Mouse (Mus musculus) thymus, adult 2 months (tissue): Measurements from ENCODE around the gene C2cd5. TPM values are rescaled to one million over a fixed set of nuclear protein-coding genes. Genes with fewer than 3 reads are reported as not detected.
A peak's percentile ranks its signal among the peaks of the same experiment; 100 is the strongest.

Experiments used
- DNase-seq: peaks from one replicate; pipeline ENCODE4 v3.0.0; 2021
- H3K27ac ChIP-seq: fragments of 200-500 bp; 2 replicates; pipeline ENCODE4 v1.5.1; 2012; ENCODE audit warnings: low read length, control low read depth; ENCODE audit not compliant: control insufficient read depth, insufficient read depth
- H3K27me3 ChIP-seq: fragments of 200-500 bp; 2 replicates; pipeline ENCODE4 v1.6.1; 2012; ENCODE audit warnings: mild to moderate bottlenecking, low read length, moderate library complexity, mixed read lengths; ENCODE audit not compliant: control insufficient read depth, insufficient read depth
- H3K36me3 ChIP-seq: fragments of 200-500 bp; 2 replicates; pipeline ENCODE4 v1.6.1; 2012; ENCODE audit warnings: mild to moderate bottlenecking, low read length, moderate library complexity; ENCODE audit not compliant: control insufficient read depth, insufficient read depth
- H3K4me1 ChIP-seq: fragments of 200-500 bp; replicated peaks from 2 replicates; pipeline ENCODE4 v1.6.1; 2012; ENCODE audit warnings: low read length; ENCODE audit not compliant: control insufficient read depth, insufficient read depth
- H3K4me3 ChIP-seq: fragments of 200-500 bp; 2 replicates; pipeline ENCODE4 v1.5.1; 2012; ENCODE audit warnings: mild to moderate bottlenecking, low read length, control low read depth, moderate library complexity; ENCODE audit not compliant: control insufficient read depth, insufficient read depth
- CTCF ChIP-seq: fragments of 200-500 bp; IDR thresholded peaks from 2 replicates; pipeline ENCODE4 v1.5.1; 2012; ENCODE audit warnings: mild to moderate bottlenecking, control low read depth, low read length, moderate library complexity, borderline replicate concordance; ENCODE audit not compliant: control insufficient read depth, poor library complexity, insufficient read depth; ENCODE audit errors: extremely low read depth
- POLR2A ChIP-seq: fragments of 200-500 bp; IDR thresholded peaks from 2 replicates; pipeline ENCODE4 v1.6.1; 2012; ENCODE audit warnings: mild to moderate bottlenecking, low read length, control low read depth, moderate library complexity; ENCODE audit not compliant: control insufficient read depth, poor library complexity, insufficient read depth; ENCODE audit errors: extremely low read depth
- WGBS: fragments of 180-500 bp; shearing (Covaris S2); methylation state at CpG from one replicate; pipeline ENCODE4 v1.1.7; 2018; 5-methylcytosine and 5-hydroxymethylcytosine counted together
- polyA plus RNA-seq: library from polyadenylated mRNA; depleted of rRNA; stranded (reverse); fragments of >200 nt; gene quantifications from 2 replicates; pipeline ENCODE4 v1.2.3, GENCODE M21; 2012

The C2cd5 gene
- polyA plus RNA-seq, 1 experiment = 36.2 TPM

- TF ChIP-seq CTCF (no peak), POLR2A (no peak)
- Histone ChIP-seq H3K4me3 (no peak overlapping the region), H3K4me1 (peaks cover 5% of the 10 kb centered on the region; the same call in 1 of the 2 replicates), H3K36me3 (no peaks in the 10 kb centered on the region), H3K27me3 (no peaks in the 10 kb centered on the region), H3K27ac (no peak overlapping the region)
- WGBS = 93% methylated on average over 7 of the region's 7 CpGs
- DNase-seq = no peak
Measured at GRCm38 (mm10) chr6:143129466-143129865, 29.5 kb upstream of the C2cd5 start.

- no peaks in the 10 kb centered on the region for H3K36me3 ChIP-seq
- no peak for DNase-seq
- TF ChIP-seq POLR2A = no peak
- no peak for TF ChIP-seq CTCF
- H3K4me1 ChIP-seq = peaks cover 5% of the 10 kb centered on the region; the same call in 1 of the 2 replicates
- no peak overlapping the region for H3K27ac ChIP-seq
- H3K4me3 ChIP-seq = no peak overlapping the region
- no peaks in the 10 kb centered on the region for H3K27me3 ChIP-seq
Measured at GRCm38 (mm10) chr6:143125721-143126120, 25.8 kb upstream of the C2cd5 start.

- Histone ChIP-seq H3K4me3 (no peak overlapping the region), H3K4me1 (peaks cover 38% of the 10 kb centered on the region), H3K27me3 (no peaks in the 10 kb centered on the region), H3K36me3 (no peaks in the 10 kb centered on the region), H3K27ac (no peak overlapping the region)
- DNase-seq = no peak
- TF ChIP-seq POLR2A (no peak), CTCF (no peak)
- WGBS = 64% methylated on average over 6 of the region's 6 CpGs
Measured at GRCm38 (mm10) chr6:143119325-143119724, 19.4 kb upstream of the C2cd5 start.

GRCm38 (mm10) chr6:143116779-143117178 is 16.8 kb upstream of the C2cd5 start:
- Histone ChIP-seq H3K27ac (peak overlapping the region; percentile 1; the same call in 1 of the 2 replicates), H3K36me3 (no peaks in the 10 kb centered on the region), H3K4me3 (no peak overlapping the region), H3K27me3 (no peaks in the 10 kb centered on the region), H3K4me1 (peaks cover 51% of the 10 kb centered on the region)
- no peak for DNase-seq
- TF ChIP-seq POLR2A (no peak), CTCF (no peak)
- WGBS = 89% methylated on average over 6 of the region's 6 CpGs

GRCm38 (mm10) chr6:143115505-143115904 is 15.6 kb upstream of the C2cd5 start:
- WGBS = 24% methylated on average over 5 of the region's 5 CpGs
- H3K27ac ChIP-seq = peak overlapping the region; percentile 95
- no peak for TF ChIP-seq CTCF
- no peak for TF ChIP-seq POLR2A
- DNase-seq = peak; percentile 37
- peaks cover 57% of the 10 kb centered on the region for H3K4me1 ChIP-seq
- H3K36me3 ChIP-seq = no peaks in the 10 kb centered on the region
- H3K4me3 ChIP-seq = no peak overlapping the region
- no peaks in the 10 kb centered on the region for H3K27me3 ChIP-seq

GRCm38 (mm10) chr6:143115011-143115445 is 15.1 kb upstream of the C2cd5 start:
- Histone ChIP-seq H3K27me3 (no peaks in the 10 kb centered on the region), H3K4me1 (peaks cover 60% of the 10 kb centered on the region), H3K4me3 (peak overlapping the region; percentile 22), H3K36me3 (no peaks in the 10 kb centered on the region), H3K27ac (peak overlapping the region; percentile 95)
- DNase-seq = peak; percentile 64
- WGBS = 2% methylated on average over 9 of the region's 9 CpGs
- TF ChIP-seq CTCF (no peak), POLR2A (no peak)

- peak overlapping the region; percentile 22 for H3K4me3 ChIP-seq
- peaks cover 60% of the 10 kb centered on the region for H3K4me1 ChIP-seq
- peak overlapping the region; percentile 95 for H3K27ac ChIP-seq
- TF ChIP-seq POLR2A (no peak), CTCF (no peak)
- no peaks in the 10 kb centered on the region for H3K27me3 ChIP-seq
- DNase-seq = peak; percentile 85
- 0% methylated on average over 2 of the region's 2 CpGs for WGBS
- no peaks in the 10 kb centered on the region for H3K36me3 ChIP-seq
Measured at GRCm38 (mm10) chr6:143114556-143114955, 14.6 kb upstream of the C2cd5 start.
